Mouse (Mus musculus) right cerebral cortex, postnatal 10 days (tissue): ENCODE measurements around the gene Rps5.
A peak's percentile ranks its signal among the peaks of the same experiment; 100 is the strongest.
"Not testable (repeated sequence)": the region's sequence is repeated elsewhere in the genome, so short reads cannot be mapped to it uniquely, and the experiment has no call there.

Experiments
- DNase-seq, 2 experiments: peaks; one replicate each; pipeline ENCODE4 v3.0.0; 2021; ENCODE audit warnings: low spot score in 2 of 2

Gene Rps5

DNA sequence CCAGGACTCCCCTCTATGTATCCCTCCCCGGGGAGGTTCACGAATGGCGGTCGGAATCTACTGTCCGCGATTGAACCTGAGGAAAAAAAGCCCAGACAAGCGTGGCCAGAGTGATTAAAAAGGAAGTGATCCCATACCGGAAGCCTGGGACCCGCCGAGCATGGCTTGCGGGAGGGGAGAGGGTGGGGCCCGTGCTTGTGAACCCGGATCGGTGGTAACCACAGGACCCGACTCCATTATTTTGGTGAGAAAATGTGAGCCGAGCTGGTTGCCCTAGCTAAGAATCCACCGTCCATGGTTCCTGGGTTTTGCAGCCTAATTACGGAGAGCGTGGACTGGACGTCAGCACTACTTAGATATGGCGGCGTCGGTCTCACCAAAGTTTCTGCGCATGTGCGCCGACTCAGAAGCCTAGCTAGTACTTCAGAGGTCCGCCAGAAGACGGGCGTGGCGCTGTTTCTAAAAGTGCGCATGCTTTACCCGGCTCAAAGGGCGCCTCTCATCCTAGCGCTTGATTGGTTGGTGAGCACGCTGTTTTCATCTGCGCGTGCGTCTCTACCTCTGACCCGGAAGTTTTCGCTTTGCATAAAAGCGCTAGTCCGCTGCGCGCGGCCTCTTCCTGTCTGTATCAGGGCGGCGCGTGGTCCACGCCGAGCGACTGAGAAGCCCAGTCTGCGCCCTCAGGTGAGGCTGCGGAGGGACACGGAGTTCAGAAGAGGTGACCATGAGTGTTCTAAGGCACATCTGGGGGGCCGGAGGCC, at the start of gene Rps5:
Gene Rps5 (plus strand): TSS at position 586 of the 761 bp plus-strand sequence.
- peak; percentile 99 for DNase-seq

DNA sequence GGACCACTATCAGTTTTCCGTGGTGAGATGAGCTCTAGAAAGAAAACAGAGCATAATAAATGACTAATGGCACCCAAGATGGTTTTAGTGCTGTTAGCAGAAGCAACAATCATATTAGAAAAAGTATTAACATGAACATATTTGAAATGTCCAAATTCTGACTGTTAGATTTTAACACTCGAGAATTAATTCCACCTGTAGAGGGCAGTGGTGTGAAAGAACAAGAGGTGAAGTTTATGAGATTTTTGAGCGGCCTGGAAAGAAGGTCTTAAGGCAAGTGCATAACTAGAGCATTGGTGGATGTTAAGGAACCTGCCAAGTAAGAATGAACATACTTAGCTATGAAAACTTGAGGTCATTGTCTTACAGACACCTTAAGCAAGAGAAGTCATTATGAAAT, 47.8 kb upstream of the Rps5 start:
- DNase-seq: no peak

DNA sequence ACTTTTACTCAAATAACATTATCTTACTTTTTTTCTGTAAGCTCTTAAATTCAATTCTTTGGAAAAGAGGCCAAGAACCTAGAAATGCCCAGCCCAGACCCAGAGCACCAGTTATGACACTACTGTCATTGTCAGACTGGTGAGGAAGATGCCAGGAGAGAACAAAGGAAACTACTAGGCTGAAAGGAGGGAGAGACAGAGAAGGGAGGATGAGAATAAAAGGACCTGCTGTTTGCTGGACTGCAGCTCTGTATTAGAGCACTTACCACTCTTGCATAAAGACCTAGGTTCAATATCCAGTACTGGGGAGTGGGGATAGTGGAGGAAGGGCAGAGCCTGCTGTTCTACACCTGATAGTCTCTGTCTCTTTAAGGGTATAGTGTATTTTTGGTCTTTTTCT, 42.1 kb upstream of the Rps5 start:
- no peak for DNase-seq

DNA sequence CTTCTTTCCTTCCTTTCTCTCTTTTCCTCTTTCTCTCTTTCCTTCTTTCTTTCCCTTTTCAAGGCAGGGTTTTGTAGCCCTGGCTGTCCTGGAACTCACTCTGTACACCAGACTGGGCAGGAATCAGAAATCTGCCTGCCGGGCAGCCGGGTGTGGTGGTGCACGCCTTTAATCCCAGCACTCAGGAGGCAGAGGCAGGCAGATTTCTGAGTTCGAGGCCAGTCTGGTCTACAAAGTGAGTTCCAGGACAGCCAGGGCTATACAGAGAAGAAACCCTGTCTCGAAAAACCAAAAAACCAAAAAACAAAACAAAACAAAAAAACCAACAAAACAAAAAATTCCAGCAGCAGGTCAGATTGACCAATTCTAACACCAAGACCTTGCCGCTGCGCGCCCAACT, 41.6 kb upstream of the Rps5 start:
- not testable (repeated sequence) for DNase-seq

DNA sequence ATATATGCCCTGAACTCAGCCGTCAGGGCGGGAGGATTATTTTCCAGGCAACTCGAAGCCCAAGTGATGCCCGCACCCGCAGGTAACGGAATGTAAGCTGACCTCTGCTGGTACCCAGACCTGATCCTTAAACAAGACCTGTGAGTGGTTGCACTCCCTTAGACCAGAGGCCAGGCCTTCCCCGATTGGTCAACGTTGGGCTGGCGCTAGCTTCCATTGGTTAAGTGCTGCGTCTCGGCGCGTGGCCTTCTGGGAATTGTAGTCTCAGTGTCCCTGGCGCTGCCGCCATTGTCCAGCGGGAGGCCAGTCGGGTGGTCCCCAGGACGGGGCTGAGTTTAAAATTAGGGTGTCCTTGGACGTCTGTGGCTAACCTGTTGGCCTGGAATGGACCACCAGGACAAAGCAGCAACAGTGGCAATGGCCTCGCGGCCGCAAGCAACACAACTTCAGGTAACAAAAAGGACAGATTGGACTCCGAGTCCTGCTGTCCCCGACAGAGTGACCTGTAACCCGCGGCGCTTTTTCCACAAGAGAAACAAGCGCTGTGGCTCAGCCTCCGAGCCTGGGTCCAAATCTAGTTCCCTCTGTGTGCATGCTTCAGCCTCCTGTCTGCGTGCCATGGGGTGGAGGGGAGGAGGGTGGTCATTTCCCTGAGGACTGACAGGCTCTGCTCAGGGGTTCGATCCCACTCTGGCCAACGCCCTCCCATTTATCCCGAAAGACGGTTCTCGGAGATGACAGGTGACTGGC, 41.0 kb upstream of the Rps5 start, which contains the start of gene Zfp128:
Gene Zfp128 (plus strand): TSS at position 267 of the 750 bp plus-strand sequence.
- DNase-seq: peak; percentile 98 to 99

DNA sequence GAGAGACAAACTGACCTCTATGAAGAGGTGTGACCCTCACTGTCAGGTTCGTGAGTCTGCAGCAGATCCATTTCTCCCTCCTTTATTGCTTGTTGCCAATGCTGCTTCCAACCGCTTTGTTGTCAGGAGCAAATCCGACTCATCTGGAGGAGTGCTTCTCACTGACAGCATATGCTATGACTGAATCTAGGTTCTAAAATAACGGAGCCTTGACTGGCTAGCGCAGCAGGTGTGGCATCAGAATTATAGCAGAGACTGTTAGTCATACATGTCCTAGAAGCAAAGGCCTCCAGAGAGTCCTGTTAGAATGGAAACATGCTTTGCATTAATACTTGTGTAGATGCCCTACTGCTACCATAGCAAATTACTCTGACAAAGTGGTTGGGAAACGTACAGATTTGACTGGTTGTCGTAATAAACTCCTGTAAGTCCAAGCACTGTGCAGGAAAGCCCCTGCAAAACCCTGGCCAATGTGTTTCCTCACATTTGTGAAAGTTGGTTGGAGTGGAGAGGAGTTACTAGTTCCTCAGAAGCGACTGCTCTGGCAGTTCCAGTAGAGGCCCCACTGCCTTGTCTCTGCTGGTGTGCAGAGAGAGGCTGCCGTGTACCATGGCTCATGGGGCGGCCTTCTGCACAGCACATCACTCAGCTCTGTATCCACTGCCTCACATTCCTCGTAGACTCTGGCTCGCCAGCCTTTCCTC, 35.4 kb upstream of the Rps5 start:
- DNase-seq: no peak

DNA sequence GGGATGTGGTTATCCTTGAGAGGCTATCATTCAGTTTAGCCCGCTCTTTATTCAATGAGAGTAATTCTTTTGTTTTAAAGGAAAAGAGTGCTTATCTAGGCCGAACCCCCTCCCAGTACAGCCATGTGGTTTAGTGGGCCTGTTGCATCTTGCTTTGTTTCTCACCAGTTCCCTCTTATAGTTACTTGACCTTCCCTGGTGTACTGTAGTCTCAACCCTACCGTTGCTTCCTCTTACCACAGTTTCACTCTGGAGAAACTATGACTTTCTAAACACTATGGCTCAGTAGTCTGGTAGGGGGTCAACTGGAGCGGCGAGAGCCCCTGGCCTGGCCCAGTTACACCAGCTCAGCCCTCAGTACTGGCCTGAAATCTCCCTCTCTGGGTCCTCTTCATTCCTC, 34.5 kb upstream of the Rps5 start:
- no peak for DNase-seq

DNA sequence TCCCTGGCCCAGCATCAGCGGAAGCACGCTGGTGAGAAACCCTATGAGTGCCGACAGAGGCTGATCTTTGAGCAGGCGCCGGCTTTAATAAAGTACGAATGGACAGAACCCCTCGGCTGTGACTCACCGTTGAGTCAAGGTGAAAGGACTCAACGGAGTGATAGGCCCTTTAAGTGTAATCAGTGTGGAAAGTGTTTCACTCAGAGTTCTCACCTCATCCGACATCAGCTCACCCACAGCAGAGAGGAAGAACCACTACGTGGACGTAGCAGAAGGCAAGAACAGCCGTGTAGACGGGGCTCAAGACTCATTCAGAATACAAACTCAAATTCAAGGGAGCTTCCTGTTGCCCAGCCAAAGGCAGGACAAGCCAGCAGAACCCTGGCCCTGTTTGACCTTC, 31.2 kb upstream of the Rps5 start:
- DNase-seq: no peak

DNA sequence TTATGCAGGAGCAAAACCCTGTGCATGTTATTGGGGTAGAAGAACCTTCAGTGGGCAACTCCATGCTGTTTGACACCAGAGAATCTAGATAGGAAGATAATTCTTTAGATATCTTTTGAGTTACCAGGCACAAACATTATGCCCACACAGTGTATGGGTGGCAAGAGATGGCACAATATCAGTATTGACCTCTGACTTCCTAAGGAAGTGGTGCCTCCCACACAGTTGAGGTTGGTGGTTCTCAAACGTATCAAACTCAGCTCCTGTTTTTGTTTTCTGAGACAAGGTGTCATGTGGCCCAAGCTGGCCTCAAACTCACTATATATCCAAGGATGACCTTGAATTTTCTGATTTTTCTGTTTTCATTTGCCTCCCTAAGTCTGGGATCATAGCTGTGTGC, 30.8 kb upstream of the Rps5 start:
- DNase-seq: no peak

DNA sequence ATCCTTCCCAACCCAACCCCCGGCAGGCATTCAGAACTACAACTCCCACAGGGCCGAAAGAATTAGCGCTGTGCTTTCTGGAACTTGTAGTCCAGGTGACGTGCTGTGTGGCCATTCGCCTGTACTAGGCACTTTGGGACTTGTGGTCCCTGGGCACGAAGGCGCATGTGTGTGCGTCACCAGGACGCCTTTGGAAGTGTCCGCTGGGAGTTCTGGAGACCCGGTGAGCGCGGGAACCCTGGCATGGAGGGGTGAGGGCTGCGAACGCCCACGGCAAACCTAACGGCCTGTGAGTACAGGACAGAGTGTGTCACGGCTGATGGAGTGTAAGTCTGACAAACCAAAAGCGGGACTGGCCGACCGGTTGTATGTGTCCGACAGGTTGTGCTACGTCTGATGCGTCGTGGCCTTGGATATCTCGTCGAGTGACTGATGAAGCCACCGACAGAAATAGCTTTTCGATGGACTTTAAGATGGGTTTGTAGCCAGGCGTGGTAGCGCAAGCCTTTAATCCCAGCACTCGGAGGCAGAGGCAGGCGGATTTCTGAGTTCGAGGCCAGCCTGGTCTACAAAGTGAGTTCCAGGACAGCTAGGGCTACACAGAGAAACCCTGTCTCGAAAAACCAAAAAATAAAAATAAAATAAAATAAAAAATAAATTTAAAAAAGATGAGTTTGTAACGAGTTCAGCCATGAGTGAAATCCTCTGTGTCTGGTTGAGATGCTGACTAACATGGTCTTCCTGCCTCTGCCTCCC, 24.3 kb upstream of the Rps5 start, which contains the start of gene Zscan22:
Gene Zscan22 (plus strand): TSS at position 161 of the 756 bp plus-strand sequence.
- peak; percentile 96 to 98 for DNase-seq

DNA sequence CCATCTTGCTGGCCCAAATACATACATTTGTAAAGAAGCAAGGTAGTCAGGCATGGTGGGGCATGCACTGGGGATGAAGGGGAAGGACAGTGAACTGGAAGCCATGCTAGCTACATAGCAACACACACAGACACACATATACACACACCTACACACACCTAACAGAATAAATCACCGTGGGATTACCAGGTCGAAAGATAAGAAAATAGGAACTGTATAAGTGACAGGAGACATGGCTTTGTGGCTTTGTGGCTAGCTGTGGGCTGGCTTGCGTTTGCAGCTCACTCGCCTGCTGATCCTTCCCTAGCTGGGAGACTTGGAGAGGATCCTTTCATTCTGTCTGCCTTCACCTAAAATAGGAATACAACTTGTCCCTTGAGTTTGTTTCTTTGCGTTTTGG, 20.6 kb upstream of the Rps5 start:
- DNase-seq: no peak

DNA sequence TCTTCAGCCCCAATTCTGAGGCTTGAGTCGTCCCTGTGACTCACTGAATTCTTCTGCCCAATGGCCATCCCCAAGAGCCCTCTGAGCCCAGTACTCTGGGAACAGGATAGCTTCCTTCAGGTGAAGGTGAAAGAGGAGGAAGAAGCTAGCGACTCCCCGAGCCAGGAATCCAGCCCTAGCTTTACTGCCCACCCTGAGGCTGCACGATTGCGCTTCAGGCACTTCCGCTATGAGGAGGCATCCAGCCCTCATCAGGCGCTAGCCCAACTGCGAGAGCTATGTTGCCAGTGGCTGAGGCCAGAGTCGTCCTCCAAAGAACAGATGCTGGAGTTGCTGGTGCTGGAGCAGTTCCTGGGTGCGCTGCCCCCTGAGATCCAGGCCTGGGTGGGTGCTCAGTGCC, 18.5 kb upstream of the Rps5 start:
- DNase-seq: no peak

DNA sequence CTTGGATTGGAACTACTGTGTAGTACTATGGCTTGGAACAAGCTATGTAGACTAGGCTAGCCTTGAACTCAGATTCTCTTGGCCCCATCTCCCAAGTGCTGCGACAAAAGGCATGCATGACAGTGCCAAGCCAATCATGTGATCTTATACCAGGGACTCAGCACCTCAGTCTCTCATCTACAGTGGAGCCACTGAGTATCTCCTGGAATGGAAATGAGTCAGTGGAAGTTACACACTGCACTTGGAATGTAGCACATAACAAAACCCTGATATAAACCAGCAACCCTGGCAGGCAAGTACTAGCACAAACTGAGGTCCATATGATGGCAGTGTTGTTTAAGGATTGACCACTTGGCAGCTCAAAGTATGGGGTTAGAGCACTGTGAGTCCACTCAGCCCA, 16.9 kb upstream of the Rps5 start:
- DNase-seq: no peak

DNA sequence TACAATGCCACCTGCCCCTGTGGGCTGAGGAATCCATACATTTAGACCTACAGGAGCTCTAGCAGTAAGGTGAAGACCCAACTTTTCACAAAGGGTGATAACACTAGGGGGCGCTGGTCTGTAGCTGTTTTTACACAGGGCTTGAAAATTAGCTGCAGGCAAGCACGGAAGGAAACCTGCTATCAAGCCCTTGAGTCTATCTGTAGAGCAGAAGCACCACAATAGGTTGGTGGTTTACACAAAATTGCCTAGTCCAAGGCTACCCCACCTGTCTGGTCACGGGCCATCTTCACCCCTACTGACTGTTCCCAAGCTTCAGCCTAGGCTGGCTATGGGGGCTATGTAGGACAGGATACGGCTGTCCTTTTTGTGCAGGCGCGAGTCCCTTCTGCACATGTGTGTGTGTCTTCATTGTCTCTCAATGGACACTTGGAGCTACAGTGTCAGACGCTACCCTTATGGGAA, 12.6 kb upstream of the Rps5 start:
- peak; percentile 73 to 80 for DNase-seq

DNA sequence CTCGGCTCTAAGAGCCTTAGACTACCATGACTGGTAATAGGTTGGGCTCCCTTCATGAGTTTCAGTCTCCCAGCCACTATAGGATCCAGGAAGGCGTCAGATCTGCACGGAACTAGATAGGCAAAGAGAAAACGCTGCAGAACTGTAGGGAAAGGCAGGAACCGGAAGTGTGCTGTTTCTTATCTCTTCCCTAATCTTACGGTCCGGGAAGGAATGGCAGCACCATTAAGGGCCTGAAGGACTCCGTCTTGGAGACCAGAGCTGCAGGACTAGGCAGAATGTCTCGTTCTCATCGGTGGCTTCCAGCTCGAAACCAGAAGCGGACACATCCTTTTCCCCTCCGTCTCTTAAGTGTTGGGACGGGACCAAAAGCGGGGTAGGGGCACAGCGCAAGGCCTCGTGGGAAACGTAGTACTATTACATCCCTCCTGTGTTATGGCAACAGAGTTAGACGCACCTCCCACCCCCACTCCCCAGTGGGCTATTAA, 11.9 kb upstream of the Rps5 start:
- peak; percentile 76 to 80 for DNase-seq

DNA sequence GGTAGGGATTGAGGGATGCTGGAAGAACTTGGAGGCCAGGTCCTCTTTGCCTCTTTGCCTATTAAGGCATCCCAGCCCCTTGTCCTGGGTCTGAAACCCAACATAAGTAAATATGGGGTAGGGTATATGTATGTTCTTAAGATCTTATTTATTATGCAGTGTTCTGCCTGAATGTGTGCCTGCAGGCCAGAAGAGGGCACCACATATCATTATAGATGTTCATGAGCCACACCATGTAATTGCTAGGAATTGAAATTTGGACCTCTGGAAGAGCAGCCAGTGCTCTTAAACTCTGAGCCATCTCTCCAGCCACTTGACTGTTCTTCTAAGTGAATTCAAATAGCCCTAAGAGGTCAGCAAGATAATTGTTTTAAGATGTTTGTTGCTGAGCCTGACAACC, 8.5 kb upstream of the Rps5 start:
- no peak for DNase-seq

DNA sequence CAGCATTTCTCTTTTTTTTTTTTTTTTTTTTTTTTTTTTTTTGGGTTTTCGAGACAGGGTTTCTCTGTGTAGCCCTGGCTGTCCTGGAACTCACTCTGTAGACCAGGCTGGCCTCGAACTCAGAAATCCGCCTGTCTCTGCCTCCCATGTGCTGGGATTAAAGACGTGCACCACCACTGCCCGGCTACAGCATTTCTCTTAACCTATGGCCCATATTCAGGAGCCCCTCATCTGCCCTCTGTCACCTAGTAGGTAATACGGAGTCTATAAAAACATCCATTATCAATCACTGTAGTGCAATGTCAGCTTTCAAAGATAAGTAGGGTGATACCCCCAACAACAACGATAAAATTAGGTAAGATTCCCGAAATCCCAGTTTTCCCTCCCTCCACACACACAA, 1.6 kb upstream of the Rps5 start:
- DNase-seq: not testable (repeated sequence)

DNA sequence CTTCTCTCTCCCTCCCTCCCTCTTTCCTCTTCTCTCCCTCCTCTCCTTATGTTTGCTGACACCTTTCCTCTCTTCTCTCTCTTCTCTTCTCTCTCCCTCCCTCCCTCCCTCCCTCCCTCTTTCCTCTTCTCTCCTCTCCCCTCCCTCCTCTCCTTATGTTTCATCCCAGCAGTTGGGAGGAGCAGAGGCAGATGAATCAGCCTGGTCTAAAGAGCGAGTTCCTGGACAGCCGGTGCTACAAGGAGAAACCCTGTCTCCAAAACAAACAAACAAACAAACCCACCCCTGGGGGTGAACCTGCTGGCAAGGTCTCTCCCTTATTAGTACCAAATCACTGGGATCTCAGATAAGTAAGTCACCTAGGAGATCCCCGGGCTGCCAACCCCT, 779 bp upstream of the Rps5 start:
- DNase-seq: no peak

DNA sequence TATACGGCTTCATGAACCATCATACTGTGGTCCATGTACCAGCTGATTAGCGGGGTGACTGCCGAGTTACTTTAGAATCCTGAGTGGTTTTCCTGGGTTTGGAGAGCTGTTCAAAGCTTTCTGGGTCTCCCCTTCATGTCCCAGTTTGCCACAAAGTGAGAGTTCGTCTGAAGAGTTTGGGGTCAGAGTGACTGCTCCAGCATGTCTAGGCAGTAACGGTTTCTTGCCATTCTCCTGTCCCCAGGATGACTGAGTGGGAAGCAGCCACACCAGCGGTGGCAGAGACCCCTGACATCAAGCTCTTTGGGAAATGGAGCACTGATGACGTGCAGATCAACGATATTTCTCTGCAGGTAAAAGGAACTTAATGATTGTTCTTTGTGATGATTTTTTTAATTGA, 639 bp downstream of the Rps5 start:
- no peak for DNase-seq

DNA sequence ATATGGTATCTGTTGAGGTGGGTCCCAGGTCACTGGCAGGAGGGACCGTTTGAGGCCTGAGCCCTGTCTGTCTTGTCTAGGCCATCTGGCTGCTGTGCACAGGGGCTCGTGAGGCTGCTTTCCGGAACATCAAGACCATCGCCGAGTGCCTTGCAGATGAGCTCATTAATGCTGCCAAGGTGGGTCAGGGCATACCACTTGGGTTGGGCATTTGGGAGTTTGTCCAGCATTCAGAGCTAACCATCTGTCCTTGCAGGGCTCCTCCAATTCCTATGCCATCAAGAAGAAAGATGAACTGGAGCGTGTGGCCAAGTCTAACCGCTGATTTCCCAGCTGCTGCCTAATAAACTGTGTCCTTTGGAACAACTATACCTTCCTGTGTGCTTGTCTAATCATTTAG, 4.2 kb downstream of the Rps5 start:
- DNase-seq: no peak

DNA sequence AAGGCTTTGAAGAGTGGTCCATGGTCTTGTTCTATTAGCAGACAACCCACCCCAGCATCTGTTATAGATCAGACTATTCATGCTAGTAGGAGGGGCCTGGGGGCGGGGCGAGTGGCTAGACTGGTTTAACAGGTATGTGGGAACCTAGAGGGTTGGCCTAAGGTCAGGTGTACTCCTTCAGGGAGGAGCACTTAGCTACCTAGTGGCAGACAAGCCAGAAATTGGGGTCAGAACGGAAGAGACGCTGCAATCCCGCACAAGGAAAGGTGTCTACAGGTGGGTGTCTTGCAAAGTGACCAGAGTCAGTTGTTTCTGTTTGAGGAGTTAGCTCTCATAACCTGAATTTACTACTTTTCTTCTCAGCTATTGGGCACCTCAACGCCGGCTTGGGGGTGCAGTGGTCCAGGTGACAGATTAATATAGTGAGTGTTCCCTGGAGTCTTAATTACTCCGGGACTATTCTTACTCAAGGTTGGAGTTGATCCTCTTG, 5.1 kb downstream of the Rps5 start, which contains the start of gene Rnf225:
Gene Rnf225 (plus strand): TSS at position 226 of the 490 bp plus-strand sequence.
- DNase-seq: no peak
